Mouse (Mus musculus) small intestine, adult 2 months (tissue): Measurements from ENCODE around the gene Cln3.

Source experiments
- CTCF ChIP-seq: fragments of 200-500 bp; IDR thresholded peaks from 2 replicates; pipeline ENCODE4 v1.5.1; 2012; ENCODE audit warnings: low read depth, mild to moderate bottlenecking, control low read depth, inconsistent platforms, low read length, moderate library complexity, mixed read lengths; ENCODE audit not compliant: insufficient replicate concordance, insufficient read length; ENCODE audit errors: extremely low read depth
- POLR2A ChIP-seq: fragments of 200-500 bp; IDR thresholded peaks from 2 replicates; pipeline ENCODE4 v1.6.1; 2012; ENCODE audit warnings: low read depth, mild to moderate bottlenecking, control low read depth, inconsistent platforms, low read length, moderate library complexity

DNA sequence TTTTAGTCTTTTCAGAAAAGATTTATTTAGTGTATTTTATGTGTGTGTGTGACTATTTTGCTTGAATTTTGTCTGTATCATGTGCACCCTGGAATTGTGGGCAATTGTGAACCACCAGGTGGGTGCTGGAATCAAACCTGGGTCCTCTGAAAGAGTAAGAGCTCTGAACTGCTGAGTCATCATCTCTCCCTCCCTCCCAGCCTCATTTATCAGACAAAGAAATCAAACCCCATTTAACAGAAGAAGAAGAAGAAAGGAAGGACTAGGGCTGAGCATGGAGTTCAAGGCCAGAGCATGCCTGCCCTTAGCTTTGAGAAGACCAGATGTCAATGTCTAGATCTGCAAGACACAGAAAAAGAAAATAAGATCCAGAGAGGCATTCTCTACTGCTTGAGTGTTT lies 49.8 kb upstream of the Cln3 start:
- TF ChIP-seq CTCF: no peak
- no peak for TF ChIP-seq POLR2A
